Mouse (Mus musculus): ENCODE results near the gene Rybp. TPM values are rescaled to one million over a fixed set of nuclear protein-coding genes. Genes with fewer than 3 reads are reported as not detected.

Gene Rybp
- total RNA-seq, 2 experiments from 2014 or later: 26.1 to 31.3 TPM

GRCm38 (mm10) chr6:100288730-100289035 lies 1.4 kb upstream of the Rybp start:
- DNase-seq (ENCODE audit: low spot score in 2 of 2): peak in 1 of 2 experiments; percentile 41

GRCm38 (mm10) chr6:100288016-100288729 lies 888 bp upstream of the Rybp start:
- peak in 1 of 2 experiments; percentile 33 for DNase-seq (ENCODE audit: low spot score in 2 of 2)

- peak; percentile 76 for DNase-seq (ENCODE audit: low spot score in 2 of 2)
These were observed 532 bp downstream of the Rybp start for GRCm38 (mm10) chr6:100286573-100287333.

- no peak for DNase-seq (ENCODE audit: low spot score in 2 of 2)
These were observed 1.2 kb downstream of the Rybp start for GRCm38 (mm10) chr6:100285985-100286572.

- no peak for DNase-seq (ENCODE audit: low spot score in 2 of 2)
These were observed 8.4 kb downstream of the Rybp start for GRCm38 (mm10) chr6:100278841-100279240.

- DNase-seq (ENCODE audit: low spot score in 2 of 2): no peak
These were observed 10.9 kb downstream of the Rybp start for GRCm38 (mm10) chr6:100276344-100276743.

GRCm38 (mm10) chr6:100275643-100276042 lies 11.6 kb downstream of the Rybp start:
- DNase-seq (ENCODE audit: low spot score in 2 of 2): no peak

- no peak for DNase-seq (ENCODE audit: low spot score in 2 of 2)
These were observed 13.7 kb downstream of the Rybp start for GRCm38 (mm10) chr6:100273556-100273955.

- DNase-seq (ENCODE audit: low spot score in 2 of 2): no peak
These were observed 15.3 kb downstream of the Rybp start for GRCm38 (mm10) chr6:100271992-100272391.

GRCm38 (mm10) chr6:100270765-100271164 lies 16.5 kb downstream of the Rybp start:
- DNase-seq (ENCODE audit: low spot score in 2 of 2): no peak

- DNase-seq (ENCODE audit: low spot score in 2 of 2): no peak
These were observed 27.7 kb downstream of the Rybp start for GRCm38 (mm10) chr6:100259607-100260006.

- DNase-seq (ENCODE audit: low spot score in 2 of 2): no peak
These were observed 29.0 kb downstream of the Rybp start for GRCm38 (mm10) chr6:100258278-100258677.

- DNase-seq (ENCODE audit: low spot score in 2 of 2): no peak
These were observed 31.9 kb downstream of the Rybp start for GRCm38 (mm10) chr6:100255411-100255810.

GRCm38 (mm10) chr6:100254671-100255070 lies 32.6 kb downstream of the Rybp start:
- no peak for DNase-seq (ENCODE audit: low spot score in 2 of 2)

GRCm38 (mm10) chr6:100244474-100244873 lies 42.8 kb downstream of the Rybp start:
- no peak for DNase-seq (ENCODE audit: low spot score in 2 of 2)

GRCm38 (mm10) chr6:100235036-100235435 lies 52.2 kb downstream of the Rybp start:
- DNase-seq (ENCODE audit: low spot score in 2 of 2): no peak

- DNase-seq (ENCODE audit: low spot score in 2 of 2): no peak
These were observed 53.8 kb downstream of the Rybp start for GRCm38 (mm10) chr6:100233522-100233921.

GRCm38 (mm10) chr6:100233061-100233460 lies 54.2 kb downstream of the Rybp start:
- no peak for DNase-seq (ENCODE audit: low spot score in 2 of 2)

GRCm38 (mm10) chr6:100226204-100226603 lies 61.1 kb downstream of the Rybp start:
- no peak for DNase-seq (ENCODE audit: low spot score in 2 of 2)

- no peak for DNase-seq (ENCODE audit: low spot score in 2 of 2)
These were observed 63.4 kb downstream of the Rybp start for GRCm38 (mm10) chr6:100223932-100224331.

GRCm38 (mm10) chr6:100223435-100223834 lies 63.9 kb downstream of the Rybp start:
- no peak for DNase-seq (ENCODE audit: low spot score in 2 of 2)

GRCm38 (mm10) chr6:100222927-100223326 lies 64.4 kb downstream of the Rybp start:
- DNase-seq (ENCODE audit: low spot score in 2 of 2): no peak

All from adrenal gland, adult 18-20 months (tissue).